Mouse (Mus musculus) stomach, embryonic 14.5 days (tissue): ENCODE measurements at regions not wholly inside any gene's neighbourhood (a gene's known extent, or its start where the extent isn't known, plus 50 kb on each side); places are given as distances from the start of the nearest gene placed in this dataset.

ENCODE experiments used
- ATAC-seq: fragments of 200-750 bp; cut with Nextera tagmentation; 2 replicates; pipeline ENCODE4 v1.8.0; 2017; ENCODE audit warnings: low read depth, moderate TSS enrichment; ENCODE audit not compliant: insufficient number of reproducible peaks, insufficient read depth, low FRiP score
- H3K27ac ChIP-seq: fragments of 300-500 bp; sonication (generic); 2 replicates; pipeline ENCODE4 v1.5.1; 2014; ENCODE audit warnings: mild to moderate bottlenecking, low read length, moderate library complexity, mixed read lengths
- H3K27me3 ChIP-seq: fragments of 300-500 bp; sonication (generic); 2 replicates; pipeline ENCODE4 v1.6.1; 2014; ENCODE audit warnings: low read length, control low read depth, mixed read lengths; ENCODE audit not compliant: control insufficient read depth, insufficient read depth
- H3K36me3 ChIP-seq: fragments of 300-500 bp; sonication (generic); 2 replicates; pipeline ENCODE4 v1.6.1; 2014; ENCODE audit warnings: mild to moderate bottlenecking, control low read depth, low read length, moderate library complexity, mixed read lengths; ENCODE audit not compliant: control insufficient read depth, insufficient read depth
- H3K4me1 ChIP-seq: fragments of 300-500 bp; sonication (generic); 2 replicates; pipeline ENCODE4 v1.6.1; 2014; ENCODE audit warnings: low read length, control low read depth, mixed read lengths; ENCODE audit not compliant: control insufficient read depth, insufficient read depth
- H3K4me2 ChIP-seq: fragments of 300-500 bp; sonication (generic); replicated peaks from 2 replicates; pipeline ENCODE4 v1.6.1; 2014; ENCODE audit warnings: low read depth, low read length, control low read depth
- H3K4me3 ChIP-seq: fragments of 300-500 bp; sonication (generic); 2 replicates; pipeline ENCODE4 v1.5.1; 2014; ENCODE audit warnings: low read depth, low read length, control low read depth
- H3K9ac ChIP-seq: fragments of 300-500 bp; sonication (generic); replicated peaks from 2 replicates; pipeline ENCODE4 v1.6.1; 2014; ENCODE audit warnings: low read depth, mild to moderate bottlenecking, control low read depth, low read length, moderate library complexity, mixed read lengths
- H3K9me3 ChIP-seq: fragments of 300-500 bp; sonication (generic); 2 replicates; pipeline ENCODE4 v1.6.1; 2016; ENCODE audit warnings: low read depth, low read length, control low read depth; ENCODE audit not compliant: control insufficient read depth
- WGBS: fragments of 180-500 bp; shearing (Covaris S2); extraction: QIAGEN DNeasy Blood & Tissue Kit; methylation state at CpG from one replicate; pipeline ENCODE4 v1.1.7; 2014; 5-methylcytosine and 5-hydroxymethylcytosine counted together

GRCm38 (mm10) chr2:11013154-11013553 lies 158.8 kb upstream of the Prkcq start:
- H3K4me1 ChIP-seq: no peaks in the 10 kb centered on the region
- 88% methylated on average over 3 of the region's 3 CpGs for WGBS
- no peak for ATAC-seq

GRCm38 (mm10) chr2:11016446-11016845 lies 155.5 kb upstream of the Prkcq start:
- 73% methylated on average over 1 of the region's 1 CpGs for WGBS

More at GRCm38 (mm10) chr2:11013154-11013553, 158.8 kb upstream of the Prkcq start:
- Histone ChIP-seq H3K9ac (no peak overlapping the region), H3K27ac (no peak overlapping the region), H3K27me3 (no peaks in the 10 kb centered on the region), H3K4me3 (no peak overlapping the region), H3K36me3 (no peaks in the 10 kb centered on the region), H3K4me2 (no peak overlapping the region), H3K9me3 (no peaks in the 10 kb centered on the region)

GRCm38 (mm10) chr2:11032891-11033290 lies 139.0 kb upstream of the Prkcq start:
- no peak for ATAC-seq
- H3K4me1 ChIP-seq: no peaks in the 10 kb centered on the region
- H3K36me3 ChIP-seq: no peaks in the 10 kb centered on the region
- no peaks in the 10 kb centered on the region for H3K9me3 ChIP-seq
- 75% methylated on average over 4 of the region's 4 CpGs for WGBS
- no peak overlapping the region for H3K9ac ChIP-seq
- no peaks in the 10 kb centered on the region for H3K27me3 ChIP-seq
- H3K4me3 ChIP-seq: no peak overlapping the region
- no peak overlapping the region for H3K27ac ChIP-seq
- no peak overlapping the region for H3K4me2 ChIP-seq

More at GRCm38 (mm10) chr2:11016446-11016845, 155.5 kb upstream of the Prkcq start:
- H3K36me3 ChIP-seq: no peaks in the 10 kb centered on the region
- H3K9ac ChIP-seq: no peak overlapping the region
- no peak overlapping the region for H3K4me3 ChIP-seq
- H3K27me3 ChIP-seq: no peaks in the 10 kb centered on the region
- ATAC-seq: no peak
- H3K27ac ChIP-seq: no peak overlapping the region
- H3K4me1 ChIP-seq: no peaks in the 10 kb centered on the region
- no peaks in the 10 kb centered on the region for H3K9me3 ChIP-seq
- no peak overlapping the region for H3K4me2 ChIP-seq

- H3K9ac ChIP-seq: no peak overlapping the region
- no peaks in the 10 kb centered on the region for H3K9me3 ChIP-seq
- H3K4me2 ChIP-seq: no peak overlapping the region
- no peaks in the 10 kb centered on the region for H3K27me3 ChIP-seq
- ATAC-seq: no peak
- no peak overlapping the region for H3K4me3 ChIP-seq
- no peak overlapping the region for H3K27ac ChIP-seq
- no peaks in the 10 kb centered on the region for H3K36me3 ChIP-seq
- no peaks in the 10 kb centered on the region for H3K4me1 ChIP-seq
- WGBS: 52% methylated on average over 1 of the region's 1 CpGs
Measured at GRCm38 (mm10) chr2:11034178-11034577, 137.7 kb upstream of the Prkcq start.

- Histone ChIP-seq H3K9me3 (no peaks in the 10 kb centered on the region), H3K4me2 (no peak overlapping the region), H3K4me1 (no peaks in the 10 kb centered on the region), H3K36me3 (no peaks in the 10 kb centered on the region), H3K27ac (no peak overlapping the region), H3K27me3 (no peaks in the 10 kb centered on the region), H3K9ac (no peak overlapping the region), H3K4me3 (no peak overlapping the region)
- ATAC-seq: no peak
- 78% methylated on average over 11 of the region's 11 CpGs for whole genome bisulfite sequencing
Measured at GRCm38 (mm10) chr2:11037343-11037742, 134.6 kb upstream of the Prkcq start.

- 94% methylated on average over 5 of the region's 5 CpGs for WGBS
- Histone ChIP-seq H3K4me2 (no peak overlapping the region), H3K36me3 (no peaks in the 10 kb centered on the region), H3K4me1 (no peaks in the 10 kb centered on the region), H3K27ac (no peak overlapping the region), H3K9ac (no peak overlapping the region), H3K9me3 (no peaks in the 10 kb centered on the region), H3K27me3 (no peaks in the 10 kb centered on the region), H3K4me3 (no peak overlapping the region)
- ATAC-seq: no peak
Measured at GRCm38 (mm10) chr2:11038440-11038839, 133.5 kb upstream of the Prkcq start.

- H3K4me3 ChIP-seq: no peak overlapping the region
- H3K9me3 ChIP-seq: no peaks in the 10 kb centered on the region
- no peak overlapping the region for H3K27ac ChIP-seq
- no peaks in the 10 kb centered on the region for H3K4me1 ChIP-seq
- WGBS: 74% methylated on average over 2 of the region's 2 CpGs
- H3K27me3 ChIP-seq: no peaks in the 10 kb centered on the region
- ATAC-seq: no peak
- no peak overlapping the region for H3K9ac ChIP-seq
- H3K4me2 ChIP-seq: no peak overlapping the region
- H3K36me3 ChIP-seq: no peaks in the 10 kb centered on the region
Measured at GRCm38 (mm10) chr2:11040005-11040404, 131.9 kb upstream of the Prkcq start.

GRCm38 (mm10) chr2:11044727-11045274 lies 127.1 kb upstream of the Prkcq start:
- Histone ChIP-seq H3K4me3 (no peak overlapping the region), H3K4me2 (no peak overlapping the region), H3K9ac (no peak overlapping the region), H3K27me3 (no peaks in the 10 kb centered on the region), H3K36me3 (no peaks in the 10 kb centered on the region), H3K4me1 (no peaks in the 10 kb centered on the region), H3K9me3 (no peaks in the 10 kb centered on the region), H3K27ac (no peak overlapping the region)
- 89% methylated on average over 3 of the region's 3 CpGs for WGBS
- no peak for ATAC-seq

GRCm38 (mm10) chr2:11051621-11052020 lies 120.3 kb upstream of the Prkcq start:
- WGBS: 84% methylated on average over 7 of the region's 7 CpGs
- no peak overlapping the region for H3K9ac ChIP-seq
- no peak overlapping the region for H3K4me3 ChIP-seq
- H3K27me3 ChIP-seq: no peaks in the 10 kb centered on the region
- H3K4me2 ChIP-seq: no peak overlapping the region
- no peaks in the 10 kb centered on the region for H3K36me3 ChIP-seq
- no peak overlapping the region for H3K27ac ChIP-seq
- no peaks in the 10 kb centered on the region for H3K9me3 ChIP-seq
- no peak for ATAC-seq
- H3K4me1 ChIP-seq: no peaks in the 10 kb centered on the region
